Mouse (Mus musculus) splenic B cell, adult 2 months (primary cell): ENCODE measurements around the gene Washc1.
A peak's percentile ranks its signal among the peaks of the same experiment; 100 is the strongest.

ENCODE experiments used
- DNase-seq: peaks from one replicate; pipeline ENCODE4 v3.0.0-alpha.2; 2011; ENCODE audit warnings: low read depth, low spot score
- H3K27me3 ChIP-seq: 2 replicates; pipeline ENCODE4 v1.6.1; 2012; ENCODE audit warnings: mild to moderate bottlenecking, low read length, moderate library complexity, mixed read lengths; ENCODE audit not compliant: control insufficient read depth, poor library complexity, insufficient read depth, severe bottlenecking
- H3K36me3 ChIP-seq: 2 replicates; pipeline ENCODE4 v1.6.1; 2012; ENCODE audit warnings: mild to moderate bottlenecking, low read length, moderate library complexity, mixed read lengths; ENCODE audit not compliant: control insufficient read depth, poor library complexity, insufficient read depth, severe bottlenecking

Gene Washc1

GRCm38 (mm10) chr17:66101380-66102330, 9.7 kb upstream of the Washc1 start, which contains the start of gene Ndufv2:
Gene Ndufv2, minus strand, starts transcription at chr17:66101559.
- no peaks in the 10 kb centered on the region for H3K27me3 ChIP-seq
- DNase-seq, result peak; percentile 97
- H3K36me3 ChIP-seq, result no peaks in the 10 kb centered on the region

DNA sequence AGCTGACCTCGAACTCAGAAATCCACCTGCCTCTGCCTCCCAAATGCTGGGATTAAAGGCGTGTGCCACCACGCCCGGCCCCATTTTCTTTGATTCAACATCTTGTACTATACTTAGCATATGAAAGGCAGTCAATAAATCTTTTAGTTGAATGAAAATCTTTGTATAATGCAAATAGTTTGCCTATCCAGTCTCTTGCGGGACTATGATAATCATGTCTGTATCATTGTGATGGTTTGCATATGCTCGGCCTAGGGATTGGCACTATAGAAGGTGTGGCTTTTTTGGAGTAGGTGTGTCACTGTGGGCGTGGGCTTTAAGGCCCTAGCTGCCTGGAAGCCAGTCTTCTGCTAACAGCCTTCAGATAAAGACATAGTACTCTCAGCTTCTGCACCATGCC, 7.3 kb upstream of the Washc1 start:
- Histone ChIP-seq H3K27me3 (no peaks in the 10 kb centered on the region), H3K36me3 (no peaks in the 10 kb centered on the region)
- no peak for DNase-seq

DNA sequence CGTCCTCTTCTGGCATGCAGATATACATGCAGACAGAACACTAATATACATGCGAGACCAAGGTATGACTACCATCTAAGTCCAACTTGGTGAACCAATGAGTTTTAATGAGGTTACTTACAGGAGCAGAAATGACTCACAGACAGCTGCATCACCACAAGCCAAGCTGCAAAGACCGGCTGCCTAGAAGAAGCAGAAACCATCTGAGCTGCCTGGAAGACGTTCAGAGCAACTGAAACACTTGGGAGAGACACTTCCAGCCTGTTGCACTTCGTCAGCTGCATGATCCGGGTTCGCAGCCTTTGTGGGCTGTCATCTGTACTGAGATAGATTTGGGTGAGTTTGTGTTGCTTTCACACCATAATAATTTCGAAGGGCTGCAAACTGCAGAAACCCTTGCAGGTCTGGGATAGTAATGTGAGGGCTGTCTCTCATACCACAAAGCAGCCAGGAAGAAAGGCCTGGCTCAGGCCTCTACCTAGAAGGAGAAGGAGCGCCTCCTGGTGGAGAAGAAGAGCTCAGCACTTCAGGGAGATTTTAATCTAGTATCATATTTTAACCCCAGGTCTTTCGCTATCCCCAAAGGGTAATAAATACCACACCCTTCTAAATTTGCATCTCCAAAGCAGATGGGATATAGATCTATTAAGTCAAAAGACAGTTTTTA, 4.6 kb upstream of the Washc1 start:
- Histone ChIP-seq H3K27me3 (no peaks in the 10 kb centered on the region), H3K36me3 (no peaks in the 10 kb centered on the region)
- DNase-seq, result peak; percentile 83

- no peak for DNase-seq
- Histone ChIP-seq H3K36me3 (no peaks in the 10 kb centered on the region), H3K27me3 (no peaks in the 10 kb centered on the region)
These were observed 3.9 kb upstream of the Washc1 start for GRCm38 (mm10) chr17:66107466-66107865.

- Histone ChIP-seq H3K27me3 (no peaks in the 10 kb centered on the region), H3K36me3 (no peaks in the 10 kb centered on the region)
- no peak for DNase-seq
These were observed 3.1 kb upstream of the Washc1 start for GRCm38 (mm10) chr17:66108198-66108597.

- peak; percentile 15 for DNase-seq
- H3K36me3 ChIP-seq, result peaks cover 5% of the 10 kb centered on the region; the same call in 1 of the 2 replicates
- no peaks in the 10 kb centered on the region for H3K27me3 ChIP-seq
These were observed 599 bp upstream of the Washc1 start for GRCm38 (mm10) chr17:66110746-66111145.

DNA sequence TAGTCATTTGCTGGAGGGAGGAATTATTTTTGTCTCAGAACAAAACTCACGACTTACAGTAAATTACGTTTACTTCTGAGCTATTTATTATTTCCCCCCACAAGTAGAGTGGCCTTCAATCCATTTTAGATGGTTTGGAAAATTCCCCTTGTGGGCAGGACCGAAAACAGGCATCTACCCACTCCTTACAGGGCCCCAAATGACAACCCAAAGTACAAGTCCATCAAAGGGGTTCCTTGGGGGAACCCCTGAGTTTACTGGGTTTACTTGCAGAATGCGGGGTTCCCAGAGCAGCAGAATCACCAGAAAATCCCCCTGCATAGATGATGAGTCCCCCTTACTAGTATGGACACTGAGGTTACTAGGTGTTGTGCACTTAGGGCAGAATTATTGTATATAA, 821 bp downstream of the Washc1 start:
- Histone ChIP-seq H3K36me3 (peaks cover 7% of the 10 kb centered on the region; the same call in 1 of the 2 replicates), H3K27me3 (no peaks in the 10 kb centered on the region)
- peak; percentile 14 for DNase-seq

- no peak for DNase-seq
- Histone ChIP-seq H3K36me3 (peaks cover 12% of the 10 kb centered on the region), H3K27me3 (no peaks in the 10 kb centered on the region)
These were observed 7.6 kb downstream of the Washc1 start for GRCm38 (mm10) chr17:66118991-66119390.

DNA sequence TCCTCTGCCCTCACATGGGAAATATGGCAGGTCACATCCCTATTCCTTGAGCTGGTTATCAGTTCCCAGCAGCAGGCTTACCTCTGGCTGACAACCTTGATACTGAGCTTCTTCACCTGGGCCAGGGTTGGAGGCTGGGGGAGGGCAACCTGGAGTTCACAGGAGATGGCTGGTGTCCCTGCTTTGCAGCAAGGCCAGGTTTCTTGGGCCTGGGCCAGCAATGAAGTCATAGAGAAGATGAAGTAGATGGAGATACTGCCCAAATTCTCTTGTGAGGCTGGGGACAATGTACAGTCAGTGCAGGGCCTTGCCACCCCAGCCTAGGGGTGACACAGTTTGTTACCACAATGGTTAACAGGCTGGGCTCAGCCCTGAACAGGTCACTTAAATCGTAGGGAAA, 9.4 kb downstream of the Washc1 start:
- DNase-seq, result no peak
- Histone ChIP-seq H3K27me3 (no peaks in the 10 kb centered on the region), H3K36me3 (peaks cover 7% of the 10 kb centered on the region)

GRCm38 (mm10) chr17:66123066-66123815, 11.9 kb downstream of the Washc1 start, which contains the start of gene Ddx11:
Gene Ddx11, plus strand, starts transcription at chr17:66123520.
- peak; percentile 95 for DNase-seq
- peaks cover 5% of the 10 kb centered on the region for H3K36me3 ChIP-seq
- no peaks in the 10 kb centered on the region for H3K27me3 ChIP-seq

GRCm38 (mm10) chr17:66123816-66124610, 12.7 kb downstream of the Washc1 start:
- Histone ChIP-seq H3K27me3 (no peaks in the 10 kb centered on the region), H3K36me3 (peaks cover under 1% of the 10 kb centered on the region)
- DNase-seq, result peak; percentile 10

DNA sequence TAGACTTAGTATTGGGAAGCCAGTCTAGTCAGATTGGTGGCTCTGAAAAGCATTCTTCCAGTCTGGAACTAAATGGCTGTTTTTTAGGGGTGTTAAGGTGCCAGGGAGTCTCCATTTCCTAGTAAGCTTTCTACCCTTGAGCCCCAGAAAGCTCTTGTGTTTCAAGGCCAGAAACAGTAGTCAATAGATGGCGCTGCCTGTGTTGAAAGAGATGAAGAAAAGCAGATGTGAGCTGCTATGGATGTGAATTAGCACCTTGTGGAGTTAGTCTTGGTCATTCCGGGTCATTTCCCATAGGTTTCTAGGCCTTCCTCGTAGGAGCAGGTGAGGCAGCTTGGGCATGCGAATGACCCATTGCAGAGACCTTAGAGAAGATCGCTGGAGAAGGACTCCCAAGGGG, 13.9 kb downstream of the Washc1 start:
- H3K36me3 ChIP-seq, result no peaks in the 10 kb centered on the region
- DNase-seq, result peak; percentile 43
- H3K27me3 ChIP-seq, result no peaks in the 10 kb centered on the region

GRCm38 (mm10) chr17:66130371-66130770, 19.0 kb downstream of the Washc1 start:
- DNase-seq, result no peak
- Histone ChIP-seq H3K27me3 (no peaks in the 10 kb centered on the region), H3K36me3 (peaks cover 6% of the 10 kb centered on the region)

- peak; percentile 53 for DNase-seq
- H3K27me3 ChIP-seq, result no peaks in the 10 kb centered on the region
- H3K36me3 ChIP-seq, result peaks cover 6% of the 10 kb centered on the region
These were observed 19.9 kb downstream of the Washc1 start for GRCm38 (mm10) chr17:66131212-66131611.
